Mouse (Mus musculus) lung, postnatal 36 days (tissue): ENCODE results near the gene Cyb5rl.

Experiments
- DNase-seq: peaks from one replicate; pipeline ENCODE4 v3.0.0; 2022; ENCODE audit warnings: mixed read lengths

The Cyb5rl gene

DNA sequence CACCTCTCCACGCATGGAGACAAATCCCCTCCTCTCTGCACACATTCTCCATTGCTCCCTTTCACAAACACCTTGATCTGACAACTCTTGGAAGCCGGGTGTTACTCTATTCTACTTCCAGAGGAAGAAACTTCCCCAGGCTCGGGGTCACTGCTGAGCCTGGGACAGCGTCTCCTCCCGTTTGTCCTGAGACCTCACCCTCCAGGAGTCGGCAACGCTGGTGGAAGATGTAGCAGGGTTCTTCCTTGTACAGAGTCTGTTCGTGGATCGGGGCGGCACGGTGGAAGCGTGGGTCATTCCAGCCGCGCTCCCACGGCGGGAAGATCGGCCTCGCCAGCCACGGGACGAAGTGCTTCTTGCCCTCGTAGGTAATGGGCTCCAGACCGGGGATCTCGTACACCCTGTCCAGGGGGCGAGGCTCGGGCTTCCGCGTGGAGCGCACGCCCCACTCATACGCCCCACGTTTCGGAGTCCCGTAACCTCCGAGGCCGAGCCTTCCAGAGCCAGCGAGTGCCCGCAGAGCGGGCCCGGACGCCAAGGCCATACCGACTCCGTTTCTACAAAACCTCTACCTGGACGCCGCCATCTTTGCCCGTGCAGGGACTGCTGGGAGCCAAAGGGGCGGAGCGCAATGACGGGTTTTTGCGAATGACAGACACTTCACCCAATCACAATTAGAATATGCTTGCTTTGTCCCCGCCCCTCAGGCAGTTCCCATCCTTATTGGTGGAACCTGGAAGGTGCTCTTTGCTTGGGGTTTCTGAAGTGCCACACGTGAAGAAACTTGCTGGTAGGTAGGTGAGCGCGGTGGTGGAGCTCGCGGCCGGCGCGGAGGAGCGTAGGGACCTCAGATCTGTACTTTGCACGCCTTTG is at the start of gene Cyb5rl, which contains the start of gene Mrpl37:
Gene Cyb5rl, plus strand, starts transcription at position 737 of the 873 bp plus-strand sequence.
Gene Mrpl37, minus strand, starts transcription at position 617 of the 873 bp plus-strand sequence.
- DNase-seq, result peak; percentile 98

DNA sequence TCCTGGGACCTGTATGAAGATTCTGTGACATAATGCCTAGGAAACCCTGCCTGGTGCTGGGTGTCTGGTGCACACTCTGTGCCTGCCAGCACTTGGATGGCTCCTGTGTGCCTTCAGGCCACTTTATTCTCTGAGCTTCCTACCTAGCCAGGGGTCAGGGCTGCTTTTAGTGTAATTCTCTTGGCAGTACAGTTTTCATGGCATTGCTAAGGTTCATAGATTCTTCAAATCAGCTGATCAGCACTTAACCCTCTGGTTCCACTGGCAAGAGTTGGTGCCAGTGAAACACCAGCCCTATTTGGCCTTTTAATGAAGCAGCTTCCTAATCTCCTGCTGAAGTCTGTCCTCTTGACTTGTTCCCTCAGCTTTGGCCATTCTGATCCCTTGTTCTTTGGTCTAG is 49.5 kb upstream of the Cyb5rl start:
- DNase-seq, result no peak

GRCm38 (mm10) chr4:107018521-107018920 is 48.3 kb upstream of the Cyb5rl start:
- peak; percentile 29 for DNase-seq

GRCm38 (mm10) chr4:107019027-107019426 is 47.8 kb upstream of the Cyb5rl start:
- DNase-seq, result peak; percentile 46

DNA sequence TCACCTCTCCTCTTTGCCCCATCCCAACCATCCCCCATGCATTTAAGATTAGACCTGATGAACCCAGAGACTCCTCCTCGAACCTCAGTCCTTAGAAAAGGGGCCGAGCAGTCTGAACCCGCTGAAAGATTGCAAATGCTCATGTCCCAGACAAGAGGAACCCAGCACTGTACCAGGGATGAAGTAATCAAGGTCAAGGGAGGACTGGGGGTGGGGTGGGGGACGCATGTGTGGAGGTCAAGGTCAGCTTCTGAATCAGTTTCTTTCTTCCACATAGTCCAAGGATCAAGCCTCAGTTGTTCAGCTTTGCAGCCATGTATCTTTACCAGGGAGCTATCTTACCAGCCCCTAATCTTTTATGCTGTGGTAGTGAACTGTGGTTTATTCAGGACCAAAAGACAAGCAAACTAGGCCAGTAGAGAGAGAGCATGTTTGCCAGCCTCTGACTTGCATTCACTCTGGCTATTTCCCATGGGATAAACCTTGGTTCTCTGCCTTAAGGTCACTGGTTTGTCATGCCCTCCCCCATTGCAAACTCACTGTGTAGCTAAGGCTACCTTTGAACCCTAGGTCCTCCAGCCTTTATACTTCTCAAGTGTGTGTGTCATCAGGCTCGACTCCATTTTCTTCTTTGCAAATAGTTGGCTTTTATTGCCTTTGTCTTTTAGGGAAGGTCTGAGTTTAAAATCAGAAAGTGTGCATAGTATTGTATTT is 46.3 kb upstream of the Cyb5rl start:
- no peak for DNase-seq

DNA sequence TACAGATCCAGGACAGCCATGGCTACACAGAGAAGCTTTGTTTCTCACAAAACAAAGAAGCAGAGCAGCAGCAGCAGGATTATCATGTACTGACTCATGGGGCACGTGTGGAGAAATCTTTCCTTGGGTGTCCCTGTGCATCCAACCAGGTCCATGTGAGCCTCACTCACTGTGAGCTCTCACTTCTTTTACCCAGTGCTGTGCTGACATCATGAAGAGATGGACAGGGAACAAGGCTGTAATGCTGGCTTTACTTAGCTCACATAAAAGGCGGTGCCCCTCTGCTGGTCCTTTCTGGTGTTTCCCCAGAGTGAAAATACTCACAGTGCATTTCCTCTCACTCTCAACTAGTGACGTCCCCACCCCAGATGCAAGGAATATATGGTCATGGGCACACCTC is 45.3 kb upstream of the Cyb5rl start:
- no peak for DNase-seq

DNA sequence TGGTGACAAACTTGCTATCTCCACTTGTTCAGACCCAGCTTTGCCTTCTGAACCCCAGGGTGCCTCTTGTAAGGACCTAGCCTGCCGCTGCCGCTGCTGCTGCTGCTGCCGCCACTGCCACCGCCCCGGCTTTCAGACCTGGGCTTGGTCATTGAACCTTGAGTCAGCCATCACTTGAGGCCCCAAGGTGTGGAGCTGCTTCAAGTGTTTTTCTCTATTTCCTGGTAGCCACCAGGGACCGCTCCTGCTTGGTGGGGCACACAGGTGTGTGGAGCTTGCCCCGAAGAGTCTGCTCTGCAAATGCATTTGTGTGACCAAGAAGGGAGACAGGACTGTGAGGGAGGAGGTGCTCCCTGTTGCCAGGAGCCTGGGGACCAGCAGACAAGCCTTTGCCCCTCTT is 41.9 kb upstream of the Cyb5rl start:
- DNase-seq, result no peak

DNA sequence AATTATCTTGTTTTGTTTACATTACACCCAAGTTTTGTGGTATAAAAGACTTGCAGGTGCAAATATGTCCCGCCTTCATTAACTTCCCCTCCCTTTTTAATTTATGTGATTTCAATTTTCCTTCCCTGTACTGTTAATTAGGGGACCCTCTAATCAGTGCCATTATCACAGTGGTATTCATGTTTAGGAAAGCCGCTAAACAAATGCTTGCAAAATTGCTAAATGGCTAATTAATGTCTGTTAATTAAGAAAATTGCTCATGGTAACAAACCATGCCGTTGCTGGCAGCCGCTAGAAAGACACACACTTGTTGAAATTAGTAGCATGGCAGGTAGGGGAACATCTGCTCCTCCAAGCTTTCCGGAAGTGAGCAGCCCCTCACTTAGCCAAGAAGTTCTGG is 41.4 kb upstream of the Cyb5rl start:
- no peak for DNase-seq

DNA sequence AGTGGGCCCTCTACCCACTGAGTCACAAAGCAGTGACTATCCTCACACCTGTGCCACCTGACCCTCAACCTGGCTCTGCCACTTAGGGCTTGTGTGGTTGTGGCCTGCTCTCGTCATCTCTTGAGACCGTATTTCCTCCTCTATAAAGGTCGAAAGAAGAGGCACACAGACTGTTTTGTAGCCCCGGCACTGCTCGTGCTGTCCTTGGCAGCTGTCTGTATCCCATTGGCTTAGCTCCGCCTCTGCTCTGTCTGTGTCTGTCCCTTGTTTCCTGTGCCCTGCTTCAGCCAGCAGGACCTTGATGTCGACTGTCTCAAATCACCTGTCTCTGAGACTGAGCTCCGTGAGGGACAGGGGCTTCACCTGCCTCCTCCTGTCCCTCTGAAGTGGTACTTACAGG is 40.3 kb upstream of the Cyb5rl start:
- no peak for DNase-seq

DNA sequence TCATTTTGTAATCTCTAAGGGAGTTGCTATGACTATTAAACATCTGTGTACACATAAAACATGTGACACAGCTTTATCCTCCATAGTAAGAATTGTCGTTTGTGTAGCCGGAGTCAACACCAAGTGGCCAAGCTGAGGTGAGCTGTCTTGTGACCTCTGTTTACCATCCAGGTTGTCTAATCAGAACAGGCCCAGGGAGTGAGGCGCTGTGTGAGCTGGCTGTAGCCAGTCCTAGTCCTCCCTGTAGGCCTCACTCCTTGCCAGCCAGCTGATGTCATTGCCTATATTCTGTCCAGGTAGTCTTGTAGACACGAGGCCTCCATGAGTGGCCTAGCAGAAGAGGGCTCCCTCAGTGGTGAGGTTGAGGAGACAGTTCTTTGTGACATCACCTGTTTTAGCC is 31.1 kb upstream of the Cyb5rl start:
- DNase-seq, result no peak

DNA sequence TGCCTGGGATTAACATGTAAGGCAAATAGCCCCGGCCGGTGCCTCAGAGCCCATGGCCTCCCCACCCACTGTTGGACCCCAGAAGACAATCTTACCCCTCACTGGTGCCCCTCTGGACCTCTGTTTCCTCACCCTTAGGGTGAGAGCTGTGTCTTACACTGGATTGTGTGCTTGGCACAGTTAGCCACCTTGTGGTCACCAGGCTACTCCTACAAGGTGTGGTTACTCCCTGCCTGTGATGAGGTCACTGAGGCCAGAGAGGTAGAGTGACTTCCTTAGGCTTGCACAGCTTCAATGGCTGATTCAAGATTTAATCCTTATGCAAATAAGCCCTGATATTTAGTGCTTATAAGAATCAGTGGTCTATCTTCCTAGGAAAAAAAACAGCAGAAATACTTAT is 29.8 kb upstream of the Cyb5rl start:
- no peak for DNase-seq

DNA sequence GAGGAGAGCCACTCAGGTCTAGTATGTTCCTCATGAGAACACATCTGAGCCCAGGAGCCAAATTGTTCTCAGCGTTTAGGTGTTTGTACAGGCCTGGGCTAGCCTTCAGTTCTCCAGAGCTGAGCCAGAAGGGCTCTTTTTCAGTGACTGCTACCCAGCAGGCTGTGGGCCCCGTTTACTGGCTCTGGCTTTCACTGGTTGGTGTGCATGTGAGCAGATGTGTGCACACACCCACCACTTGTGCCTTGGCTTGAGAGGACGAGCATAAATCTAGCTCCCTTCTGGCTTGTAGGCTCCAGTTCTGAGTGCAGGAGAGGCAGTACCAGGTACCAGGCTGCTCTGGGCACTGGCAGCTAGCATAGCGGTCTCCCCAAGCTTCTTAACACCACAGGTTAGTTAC is 28.5 kb upstream of the Cyb5rl start:
- no peak for DNase-seq

- DNase-seq, result no peak
Observed at GRCm38 (mm10) chr4:107039270-107039669, 27.5 kb upstream of the Cyb5rl start.

- no peak for DNase-seq
Observed at GRCm38 (mm10) chr4:107042304-107042703, 24.5 kb upstream of the Cyb5rl start.

- no peak for DNase-seq
Observed at GRCm38 (mm10) chr4:107045188-107045587, 21.6 kb upstream of the Cyb5rl start.

GRCm38 (mm10) chr4:107047806-107048205 is 19.0 kb upstream of the Cyb5rl start:
- no peak for DNase-seq

DNA sequence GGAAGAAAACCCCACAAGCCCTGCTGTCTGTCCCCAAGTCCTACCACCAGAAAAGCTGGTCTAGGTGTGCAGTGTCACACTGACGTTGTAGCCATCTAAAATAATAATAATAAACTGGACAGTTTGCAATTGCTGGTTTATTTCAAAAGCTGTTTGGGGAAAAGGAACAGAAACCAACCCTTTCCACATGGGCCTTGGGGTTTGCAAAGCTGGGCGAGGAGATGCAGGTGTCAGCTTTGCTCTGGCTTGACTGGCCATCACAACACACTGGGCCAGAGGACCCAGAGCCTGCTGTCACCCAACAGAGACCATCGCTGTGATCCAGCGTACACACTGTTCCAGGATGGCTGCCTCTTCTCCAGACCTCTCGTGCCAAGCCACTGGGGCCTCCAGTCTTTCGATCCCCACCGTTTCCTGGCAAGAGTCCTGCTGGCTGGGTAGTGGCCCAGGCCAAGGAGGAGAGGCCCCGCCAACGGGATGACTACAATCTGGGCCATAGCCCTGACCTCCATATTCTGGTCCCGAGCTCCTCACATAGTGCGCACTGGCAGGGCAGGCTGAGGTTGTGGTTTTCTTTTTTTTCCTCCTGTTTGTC is 18.1 kb upstream of the Cyb5rl start:
- peak; percentile 27 for DNase-seq

- no peak for DNase-seq
Observed at GRCm38 (mm10) chr4:107051889-107052288, 14.9 kb upstream of the Cyb5rl start.

GRCm38 (mm10) chr4:107052962-107053553 is 13.7 kb upstream of the Cyb5rl start:
- DNase-seq, result no peak

DNA sequence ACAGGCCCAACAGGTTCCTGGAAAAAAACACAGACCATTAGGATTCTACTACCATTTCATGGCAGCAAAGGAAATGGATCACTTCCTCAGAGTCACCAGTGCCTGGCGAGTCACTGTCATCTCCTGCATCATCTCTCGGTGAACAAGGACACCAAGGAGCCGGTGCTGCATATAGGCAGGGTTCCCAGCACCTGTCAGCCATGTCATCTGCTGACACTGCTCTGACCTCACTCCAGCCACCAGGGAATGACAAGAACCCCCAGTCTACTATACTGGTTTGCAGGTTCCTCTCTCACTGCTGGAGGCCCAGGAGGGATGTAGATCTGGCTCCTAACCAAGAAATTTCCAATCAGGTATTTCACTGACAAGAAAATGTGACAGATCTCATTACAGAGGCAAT is 10.7 kb upstream of the Cyb5rl start:
- DNase-seq, result no peak

DNA sequence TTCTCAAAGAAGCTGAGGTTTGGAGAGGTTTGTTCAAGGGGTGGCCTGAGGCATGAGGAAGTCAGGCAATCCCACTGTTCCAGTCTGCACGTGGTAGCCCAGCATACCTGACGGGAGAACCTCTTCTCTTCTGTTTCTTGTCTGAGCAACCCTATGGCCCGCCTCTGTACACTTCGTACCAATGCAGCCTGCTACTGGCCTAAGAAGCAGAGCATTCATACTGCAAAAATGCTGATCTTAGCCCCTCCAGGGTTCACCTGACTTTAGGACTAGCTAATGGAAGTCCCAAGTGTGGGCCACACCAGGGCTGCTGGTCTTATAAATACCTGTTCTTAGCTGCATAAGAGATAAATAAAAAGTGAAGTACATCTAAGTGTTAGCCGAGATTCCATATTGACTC is 8.4 kb upstream of the Cyb5rl start:
- no peak for DNase-seq

DNA sequence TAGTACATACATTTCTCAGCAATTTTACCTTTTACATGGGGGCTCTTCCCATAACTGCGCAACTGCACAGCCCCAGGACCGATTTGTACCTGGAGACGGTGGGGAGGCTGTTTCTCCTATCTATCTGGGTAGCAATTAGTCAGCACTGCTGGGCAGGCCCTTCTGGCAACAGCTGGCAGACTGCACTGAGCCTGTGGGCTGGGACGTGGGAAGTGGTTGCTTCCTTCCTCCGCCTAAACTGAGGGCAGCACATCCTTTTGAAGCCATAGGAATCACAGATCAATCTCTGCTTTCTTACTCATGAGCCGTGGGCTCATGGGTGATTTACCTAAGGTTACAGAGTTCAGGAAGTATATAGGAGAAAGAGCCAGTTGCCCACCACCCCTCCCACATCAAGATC is 8.0 kb upstream of the Cyb5rl start:
- peak; percentile 44 for DNase-seq

- no peak for DNase-seq
Observed at GRCm38 (mm10) chr4:107061560-107061959, 5.2 kb upstream of the Cyb5rl start.
